Mouse (Mus musculus): ENCODE results near the gene Fbl.
"Not testable (repeated sequence)": the region's sequence is repeated elsewhere in the genome, so short reads cannot be mapped to it uniquely, and the experiment has no call there.

Fbl gene

DNA sequence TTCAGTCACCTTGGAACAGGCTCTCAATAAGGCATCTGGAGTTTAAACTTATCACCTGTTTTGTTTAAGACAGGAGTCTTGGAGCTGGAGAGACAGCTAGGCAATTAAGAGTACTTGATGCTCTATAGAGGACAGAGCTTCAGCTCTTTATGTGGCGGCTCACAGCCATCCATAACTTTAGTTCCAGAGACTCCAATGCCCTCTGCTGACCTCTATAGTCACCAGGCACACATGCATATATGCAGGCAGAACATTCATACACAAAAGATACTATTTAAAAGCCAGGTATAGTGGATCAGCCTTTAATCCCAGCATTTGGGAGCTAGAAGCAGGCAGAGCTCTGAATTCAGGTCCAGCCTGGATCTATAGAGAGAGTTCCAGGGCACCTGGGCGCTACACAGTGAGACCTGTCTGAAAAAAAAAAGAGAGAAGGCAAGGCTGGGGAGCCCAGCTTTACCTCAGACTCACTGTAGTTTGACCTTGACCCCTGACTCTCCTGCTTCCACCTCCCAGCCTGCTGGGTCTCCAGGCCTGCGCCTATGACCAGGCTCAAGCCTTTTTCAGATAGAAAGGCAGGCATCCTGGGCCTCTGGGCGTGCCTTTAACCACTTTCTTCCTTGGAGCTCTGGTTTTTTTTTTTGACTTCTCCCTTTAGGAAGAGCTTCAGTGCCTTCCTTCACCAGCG lies 26.0 kb downstream of the Fbl start:
- DNase-seq = peak in 1 of 2 experiments; percentile 1

DNA sequence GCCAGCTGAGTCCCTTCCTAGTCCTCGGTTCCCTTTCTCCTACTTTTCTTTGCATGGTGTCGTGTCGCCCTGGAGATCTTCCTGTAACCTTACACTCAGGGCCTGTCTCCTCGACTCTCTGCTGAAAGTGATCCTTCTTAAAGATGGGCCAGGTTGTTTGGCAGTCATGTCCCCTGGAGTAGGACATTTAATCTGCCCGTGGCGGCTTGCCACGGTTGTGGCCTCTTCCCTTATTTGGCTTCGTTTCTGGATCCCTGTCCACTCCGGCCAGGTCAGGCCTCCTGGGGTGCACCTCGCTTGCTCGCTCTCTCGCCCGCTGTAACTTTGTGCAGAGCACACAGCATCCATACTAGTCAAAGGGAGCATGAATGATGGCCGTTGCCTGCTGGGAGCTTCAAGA lies 27.0 kb downstream of the Fbl start:
- peak; percentile 35 to 41 for DNase-seq

DNA sequence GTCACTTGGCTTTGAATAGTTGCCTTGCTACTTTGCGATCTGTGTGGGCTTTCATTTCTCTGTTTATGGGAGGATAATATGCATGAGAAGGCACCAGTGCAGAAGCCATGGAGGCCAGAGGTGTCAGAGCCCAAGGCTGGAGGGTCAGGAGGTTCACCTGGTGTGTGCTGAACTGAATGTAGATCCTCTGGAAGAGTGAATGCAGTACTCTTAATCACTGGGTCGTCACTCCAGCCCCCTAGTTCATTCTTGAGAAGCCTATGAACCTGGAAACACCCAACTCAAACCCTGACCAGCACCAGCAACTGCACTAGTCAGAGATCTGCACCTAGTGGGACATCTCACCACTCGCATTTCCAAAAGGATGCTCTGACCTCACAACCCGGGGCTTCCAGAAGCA lies 29.5 kb downstream of the Fbl start:
- no peak for DNase-seq

DNA sequence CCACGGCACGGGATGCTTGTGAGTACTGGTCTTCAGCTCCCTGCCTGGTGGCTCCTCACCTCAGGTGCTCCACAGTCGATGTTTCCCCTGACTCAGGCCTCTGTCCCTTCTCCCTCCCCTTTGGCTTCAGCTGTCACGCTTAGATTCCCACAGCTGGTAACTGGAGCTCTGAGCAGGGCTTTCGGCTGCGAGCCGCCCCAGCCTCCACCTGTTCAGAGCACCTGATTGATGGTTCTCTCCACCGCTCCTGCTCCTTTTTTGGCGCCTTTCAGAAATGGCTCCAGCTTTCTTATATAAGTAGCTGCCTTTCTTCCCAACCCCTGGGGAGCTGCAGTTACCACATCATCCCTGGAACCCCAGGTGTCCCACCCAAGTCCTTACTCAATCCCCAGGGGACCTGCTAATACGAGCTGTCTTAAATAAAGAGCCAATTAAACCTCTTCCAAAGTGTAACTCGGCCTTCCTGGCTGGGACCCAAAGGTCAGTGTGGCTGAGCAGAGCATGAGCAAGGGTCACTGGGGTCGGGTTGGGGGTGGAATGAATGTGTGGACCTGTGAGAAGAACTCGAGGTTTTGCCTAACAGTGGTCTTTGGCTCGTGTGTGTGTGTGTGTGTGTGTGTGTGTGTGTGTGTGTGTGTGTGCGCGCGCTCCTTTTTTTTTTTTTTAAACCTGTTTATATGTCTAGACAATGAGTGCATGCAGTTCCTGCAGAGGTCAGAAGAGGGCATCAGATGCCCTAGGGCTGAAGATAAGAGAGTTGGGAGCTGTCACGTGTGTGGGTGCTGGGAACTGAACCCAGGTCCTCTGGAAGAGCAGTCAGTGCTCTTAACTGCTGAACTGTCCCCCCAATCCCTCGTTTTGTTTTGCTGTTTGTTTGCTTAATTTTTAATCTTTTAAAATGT lies 33.9 kb downstream of the Fbl start:
- no peak for DNase-seq

DNA sequence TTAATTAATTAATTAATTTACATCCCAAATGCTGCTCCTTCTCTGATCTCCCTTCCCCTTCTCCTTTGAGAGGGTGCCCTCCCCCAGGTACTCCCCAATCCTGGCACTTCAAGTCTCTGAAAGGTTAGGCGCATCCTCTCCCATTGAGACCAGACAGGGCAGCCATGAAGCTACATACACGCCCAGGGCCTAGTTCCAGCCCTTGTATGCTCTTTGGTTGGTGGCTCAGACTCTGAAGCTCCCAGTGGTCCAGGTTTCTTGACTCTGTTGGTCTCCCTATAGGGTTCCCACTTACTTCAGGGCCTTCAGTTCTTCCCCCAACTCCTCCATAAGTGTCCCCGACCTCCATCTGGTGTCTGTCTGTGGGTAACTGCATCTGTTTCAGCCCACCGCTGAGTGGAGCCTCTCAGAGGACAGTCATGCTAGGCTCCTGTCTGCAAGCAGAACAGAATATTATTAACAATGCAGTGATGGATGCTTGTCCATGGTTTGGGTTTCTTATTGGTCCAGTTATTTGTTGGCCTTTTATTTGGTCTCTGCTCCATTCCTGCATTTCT lies 36.6 kb downstream of the Fbl start:
- no peak for DNase-seq

DNA sequence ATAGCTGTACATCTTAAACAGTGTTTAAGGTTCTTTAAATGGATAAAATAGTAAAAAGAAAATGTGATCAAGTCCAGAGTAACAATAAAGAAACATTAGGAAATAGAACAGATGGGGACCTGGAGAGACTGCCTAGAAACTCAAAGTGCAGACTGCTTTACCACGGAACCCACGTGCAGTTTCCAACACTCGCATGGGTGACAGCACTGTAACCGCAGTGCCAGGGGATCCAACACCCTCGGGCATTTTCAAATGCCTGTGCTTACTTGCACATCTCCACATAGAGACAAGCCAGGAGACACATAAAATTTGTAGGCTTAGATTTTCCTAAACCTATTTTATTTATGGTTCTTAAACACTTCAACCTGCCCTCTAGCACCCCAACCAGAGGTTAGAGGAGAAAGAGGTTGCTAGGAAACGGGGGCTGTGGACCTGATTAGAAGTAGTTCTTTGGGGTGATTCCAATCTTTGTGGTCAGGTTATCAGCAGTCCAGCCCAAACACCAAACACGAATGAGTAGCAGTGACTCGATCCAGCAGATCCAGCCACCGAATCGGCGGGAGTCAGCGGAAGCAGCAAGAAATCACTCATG lies 39.0 kb downstream of the Fbl start:
- DNase-seq = no peak

DNA sequence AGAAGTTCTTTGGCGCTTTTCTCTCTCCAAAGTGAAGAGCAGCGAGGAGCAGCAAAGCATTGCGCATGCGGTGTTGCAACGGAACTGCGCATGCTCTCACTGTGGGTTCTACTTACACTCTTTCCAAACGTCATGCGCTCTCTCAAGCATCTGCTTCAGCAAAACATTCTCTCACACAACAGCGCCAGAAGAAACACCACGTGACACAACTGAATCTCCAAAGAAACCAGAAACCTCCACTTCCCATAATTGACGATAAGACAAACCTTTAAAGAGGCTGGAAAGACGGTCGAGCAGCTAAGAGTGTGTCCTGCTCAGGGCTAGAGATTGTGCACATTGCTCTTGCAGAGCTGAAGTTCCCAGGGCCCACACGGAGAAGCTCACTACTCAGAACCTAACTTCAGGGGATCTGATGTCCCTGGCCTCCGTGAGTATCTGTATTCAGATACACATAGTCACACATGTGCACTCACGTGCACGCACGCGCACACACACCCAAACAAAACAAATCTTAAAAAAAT lies 39.5 kb downstream of the Fbl start:
- DNase-seq = peak; percentile 60 to 64

DNA sequence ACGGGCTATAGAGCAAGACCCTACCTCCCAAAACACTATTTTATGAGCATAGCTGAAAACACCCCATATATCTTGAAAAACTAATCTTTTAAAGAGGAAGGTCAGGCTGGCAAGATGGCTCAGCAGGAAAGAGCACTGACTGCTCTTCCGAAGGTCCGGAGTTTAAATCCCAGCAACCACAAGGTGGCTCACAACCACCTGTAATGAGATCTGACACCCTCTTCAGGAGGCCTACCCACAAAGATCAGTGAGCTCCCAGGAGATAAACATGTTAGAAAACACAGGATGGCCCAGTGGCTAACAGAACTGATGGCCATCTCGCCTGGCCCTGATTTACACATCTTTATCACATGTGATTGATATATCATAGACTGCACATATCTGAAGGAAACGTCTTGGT lies 41.2 kb downstream of the Fbl start:
- no peak for DNase-seq

DNA sequence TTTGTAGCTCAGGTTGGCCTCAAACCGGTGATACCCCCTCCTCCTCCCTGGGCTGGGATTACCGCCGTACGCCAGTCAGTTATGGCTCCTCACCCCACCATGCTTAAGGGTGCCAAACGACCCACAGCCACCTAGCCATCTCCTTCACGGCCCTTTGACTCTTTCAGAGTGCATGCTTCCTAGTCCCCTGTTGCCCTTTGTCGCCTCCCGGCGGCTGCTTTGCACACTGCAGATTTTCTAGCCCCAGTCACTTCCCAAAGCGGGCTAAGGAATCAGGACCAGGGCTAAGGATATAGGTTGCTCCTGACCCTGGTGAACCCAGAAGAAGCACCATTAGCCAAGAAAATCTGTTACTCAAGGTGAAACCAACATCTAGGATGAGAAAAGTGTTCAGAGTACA lies 44.6 kb downstream of the Fbl start:
- peak; percentile 71 to 79 for DNase-seq

DNA sequence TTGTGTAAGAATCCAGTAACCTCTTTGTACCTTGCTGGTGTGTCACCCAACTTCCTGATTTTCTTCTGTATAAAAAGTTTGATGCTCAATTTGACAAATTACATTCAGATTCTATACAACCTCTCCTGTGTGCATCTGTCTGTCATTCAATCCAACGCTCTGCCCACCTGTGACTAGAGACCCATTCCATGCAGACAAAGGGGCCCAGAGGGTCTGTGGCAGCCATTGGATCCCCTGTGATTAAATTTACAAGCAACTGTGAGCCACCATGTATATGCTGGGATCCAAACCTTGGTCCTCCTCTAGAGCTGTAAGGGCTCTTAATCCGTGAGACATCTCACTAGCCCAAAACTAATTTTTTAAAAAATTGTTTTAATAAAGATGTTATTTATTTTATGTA lies 46.4 kb downstream of the Fbl start:
- DNase-seq = not testable (repeated sequence)

DNA sequence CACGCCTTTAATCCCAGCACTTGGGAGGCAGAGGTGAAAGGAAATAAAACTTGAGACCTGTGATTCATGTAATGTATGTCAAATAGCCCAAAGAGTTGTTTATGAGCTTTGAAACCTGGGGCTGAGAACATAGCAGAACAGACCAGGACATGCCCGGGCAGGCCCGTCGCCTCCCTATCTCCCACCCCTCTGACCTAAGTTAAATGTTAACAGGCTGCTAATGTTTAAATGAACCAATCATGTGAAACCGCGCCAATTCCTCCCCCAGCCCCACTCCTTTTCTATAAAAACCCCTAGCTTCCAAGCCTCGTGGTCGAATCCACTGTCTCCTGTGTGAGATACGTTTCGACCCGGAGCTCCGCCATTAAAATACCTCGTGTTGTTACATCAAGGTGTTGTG lies 48.3 kb downstream of the Fbl start:
- DNase-seq = not testable (repeated sequence)

DNA sequence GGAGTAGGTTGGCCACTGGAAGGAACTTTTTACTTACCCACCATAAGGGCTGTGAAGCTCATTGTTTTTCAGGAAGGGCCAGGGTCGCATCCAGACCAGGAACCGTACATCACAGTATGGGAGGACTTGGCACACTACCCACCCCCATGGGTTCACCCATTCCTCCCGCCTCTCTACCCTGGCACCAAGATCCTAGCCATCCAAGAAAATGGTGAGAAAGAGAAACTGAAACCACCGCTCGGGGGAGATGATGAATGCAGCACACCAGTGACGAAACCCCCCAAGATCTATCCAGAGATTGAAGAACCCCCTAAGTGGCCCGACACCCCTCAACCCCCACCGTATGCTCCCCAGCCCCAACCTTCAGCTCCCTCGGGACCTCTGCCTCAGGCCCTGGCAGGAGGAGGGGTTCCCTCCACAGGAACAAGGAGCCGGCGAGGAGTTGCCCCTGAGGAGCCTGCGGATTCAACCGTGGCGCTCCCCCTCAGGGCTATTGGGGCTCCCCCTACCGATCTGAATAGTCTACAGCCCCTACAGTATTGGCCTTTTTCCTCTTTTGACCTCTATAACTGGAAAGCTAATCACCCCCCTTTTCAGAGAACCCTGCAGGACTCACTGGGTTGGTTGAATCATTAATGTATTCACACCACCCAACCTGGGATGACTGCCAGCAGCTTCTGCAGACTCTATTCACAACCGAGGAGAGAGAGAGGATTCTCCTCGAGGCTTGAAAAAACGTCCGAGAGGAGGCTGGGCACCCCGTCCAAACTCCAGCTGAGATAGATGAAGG lies 49.6 kb downstream of the Fbl start:
- peak; percentile 23 to 24 for DNase-seq

DNA sequence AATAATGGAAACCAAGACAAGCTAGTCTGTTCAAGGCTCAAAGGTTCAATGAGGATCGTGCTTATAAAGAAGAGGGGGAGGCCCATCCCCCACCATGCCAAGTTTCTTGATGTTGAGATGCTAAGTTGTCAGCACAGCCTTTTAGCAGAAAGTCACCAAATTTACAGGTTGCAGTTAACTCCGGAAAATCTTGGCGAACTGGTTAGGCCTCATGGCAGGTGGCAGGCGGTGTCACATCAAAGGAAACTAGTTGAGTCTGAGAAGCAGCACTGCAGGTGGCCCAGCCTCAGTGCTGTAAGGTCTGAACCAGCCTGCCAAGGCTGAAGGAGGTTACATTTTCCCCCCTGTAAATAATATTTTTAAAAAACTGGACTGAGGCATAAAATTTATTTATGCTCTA lies 57.3 kb downstream of the Fbl start:
- DNase-seq = not testable (repeated sequence)

DNA sequence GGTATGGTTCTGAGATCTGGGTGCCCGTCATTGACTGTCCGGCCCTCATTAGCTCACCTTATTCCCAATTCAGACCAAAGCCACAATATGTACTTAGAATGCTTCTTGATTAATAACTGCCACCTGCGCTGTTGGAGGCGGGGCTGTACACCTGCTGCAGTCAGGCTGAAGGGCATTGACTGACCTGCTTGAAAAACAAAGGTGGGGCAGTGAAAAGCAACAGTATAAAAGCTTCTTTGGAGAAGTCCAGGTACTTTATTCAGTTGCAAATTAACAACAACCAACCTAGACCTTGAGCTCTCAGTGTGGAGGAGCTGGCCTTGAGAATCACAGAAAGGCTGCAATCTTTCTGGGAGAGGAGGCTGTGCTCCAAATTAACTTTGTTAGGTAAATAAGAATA lies 57.9 kb downstream of the Fbl start:
- DNase-seq = not testable (repeated sequence)
